29 mouse cellular contexts compared by ENCODE assay signal in genomic region chr1:127732841-127733240, GRCm38 (mm10). TPM values are rescaled to one million over a fixed set of nuclear protein-coding genes. Genes with fewer than 3 reads are reported as not detected.
DNase-seq lines count a peak whose midpoint lies in the region; ATAC-seq lines count a peak whose summit lies in the region.
"Had no signal": no experiment of that assay in that cellular context is flagged by ENCODE, and none has a peak within 500 bp of the region (broad histone marks: within the 10 kb centered on the region; RNA-seq: fewer than 3 reads in every experiment).

No protein-coding gene starts in this region.

- no peak overlapping the region for H3K4me3 ChIP-seq in embryonic facial prominence, embryonic 14.5 days (ENCODE audit: low read depth, low read length)
- H3K4me3 ChIP-seq in embryonic facial prominence, embryonic 10.5 days = no peak overlapping the region
- no peak overlapping the region for H3K4me3 ChIP-seq in forebrain, embryonic 14.5 days (ENCODE audit: low read depth, low read length)
- H3K4me3 ChIP-seq: forebrain, embryonic 15.5 days; gastrocnemius, adult 2 months; heart, adult 2 months; heart, embryonic 13.5 days; liver, embryonic 15.5 days; lung, embryonic 15.5 days; midbrain, embryonic 10.5 days; midbrain, embryonic 15.5 days had no signal

- H3K4me1 ChIP-seq in embryonic facial prominence, embryonic 14.5 days (ENCODE audit: control insufficient read depth, insufficient read depth, low read length) = 0 out of 2 replicates have a peak, but pooled peaks cover 4% of the 10 kb centered on the region
- peaks cover 6% of the 10 kb centered on the region; the same call in 1 of the 2 replicates for H3K4me1 ChIP-seq in embryonic facial prominence, embryonic 10.5 days
- H3K4me1 ChIP-seq in forebrain, embryonic 14.5 days (ENCODE audit: control insufficient read depth, insufficient read depth, low read length) = no peaks in the 10 kb centered on the region
- H3K4me1 ChIP-seq: forebrain, embryonic 15.5 days; liver, embryonic 15.5 days; midbrain, embryonic 15.5 days had no signal

- no peak for ATAC-seq in embryonic facial prominence, embryonic 14.5 days (ENCODE audit: low read depth)
- peak; percentile 80 for ATAC-seq in activated CD4-positive, CD25-positive, alpha-beta regulatory T cell, adult 4 months
- no peak for ATAC-seq in forebrain, embryonic 14.5 days
- ATAC-seq: forebrain, embryonic 15.5 days; midbrain, embryonic 15.5 days had no signal

- H3K9me3 ChIP-seq in embryonic facial prominence, embryonic 14.5 days (ENCODE audit: control insufficient read depth, low read length) = no peaks in the 10 kb centered on the region
- peaks cover 6% of the 10 kb centered on the region; the same call in 1 of the 2 replicates for H3K9me3 ChIP-seq in embryonic facial prominence, embryonic 10.5 days
- no peaks in the 10 kb centered on the region for H3K9me3 ChIP-seq in forebrain, embryonic 14.5 days (replicated peaks; ENCODE audit: control insufficient read depth, low read length)
- H3K9me3 ChIP-seq: forebrain, embryonic 15.5 days; heart, embryonic 13.5 days; liver, embryonic 15.5 days; lung, embryonic 15.5 days; midbrain, embryonic 15.5 days had no signal

- no peaks in the 10 kb centered on the region for H3K36me3 ChIP-seq in embryonic facial prominence, embryonic 14.5 days (ENCODE audit: control insufficient read depth, insufficient read depth, low read length)
- H3K36me3 ChIP-seq in embryonic facial prominence, embryonic 10.5 days (replicated peaks) = no peaks in the 10 kb centered on the region
- no peaks in the 10 kb centered on the region for H3K36me3 ChIP-seq in forebrain, embryonic 14.5 days (ENCODE audit: control insufficient read depth, insufficient read depth, low read length)
- H3K36me3 ChIP-seq: forebrain, embryonic 15.5 days; heart, embryonic 13.5 days; liver, embryonic 15.5 days; lung, embryonic 15.5 days; midbrain, embryonic 10.5 days; midbrain, embryonic 15.5 days had no signal

- no peaks in the 10 kb centered on the region for H3K27me3 ChIP-seq in embryonic facial prominence, embryonic 14.5 days (replicated peaks; ENCODE audit: control insufficient read depth, insufficient read depth, low read length)
- H3K27me3 ChIP-seq in embryonic facial prominence, embryonic 10.5 days (replicated peaks; ENCODE audit: low read depth, poor library complexity, severe bottlenecking) = no peaks in the 10 kb centered on the region
- no peaks in the 10 kb centered on the region for H3K27me3 ChIP-seq in forebrain, embryonic 14.5 days (replicated peaks; ENCODE audit: control insufficient read depth, insufficient read depth, low read length)
- H3K27me3 ChIP-seq: forebrain, embryonic 15.5 days; heart, embryonic 13.5 days; lung, embryonic 15.5 days; midbrain, embryonic 15.5 days had no signal

- H3K27ac ChIP-seq in embryonic facial prominence, embryonic 14.5 days (replicated peaks; ENCODE audit: low read depth, low read length) = no peak overlapping the region
- H3K27ac ChIP-seq in embryonic facial prominence, embryonic 10.5 days (replicated peaks) = no peak overlapping the region
- H3K27ac ChIP-seq in forebrain, embryonic 14.5 days (ENCODE audit: low read depth, low read length) = no peak overlapping the region
- H3K27ac ChIP-seq: forebrain, embryonic 15.5 days; gastrocnemius, adult 2 months; heart, adult 2 months; heart, embryonic 13.5 days; hindbrain, embryonic 14.5 days; liver, embryonic 15.5 days; lung, embryonic 15.5 days; midbrain, embryonic 10.5 days; midbrain, embryonic 15.5 days had no signal

- WGBS in embryonic facial prominence, embryonic 14.5 days = 29% methylated on average over 3 of the region's 3 CpGs
- 66% methylated on average over 3 of the region's 3 CpGs for WGBS in embryonic facial prominence, embryonic 10.5 days
- WGBS in forebrain, embryonic 14.5 days = 74% methylated on average over 3 of the region's 3 CpGs

- peak; percentile 5 for DNase-seq in embryonic facial prominence, embryonic 14.5 days (ENCODE audit: low spot score)
- no peak for DNase-seq in embryonic facial prominence, embryonic 10.5 days (ENCODE audit: low spot score)
- DNase-seq in kidney, adult 9 months = peak; percentile 73
- DNase-seq in kidney, postnatal 4 days = no peak
- DNase-seq in A20 (ENCODE audit: low read depth, low spot score) = peak; percentile 48
- no peak for DNase-seq in cerebellum, adult 18-20 months
- DNase-seq in forebrain, embryonic 14.5 days (ENCODE audit: low spot score) = no peak
- DNase-seq: adrenal gland, adult 8-10 months; cerebellum, adult 8-10 months; cerebellum, postnatal 25 days; gastrocnemius, adult 2 months; gastrocnemius, postnatal 36 days; heart, adult 2 months; heart, postnatal 10 days; kidney, postnatal 10 days; layer of hippocampus, postnatal 36 days; left cerebral cortex, postnatal 4 days; spleen, adult 18-20 months; thymus, postnatal 25 days had no signal

- no peak overlapping the region for H3K9ac ChIP-seq in embryonic facial prominence, embryonic 14.5 days (ENCODE audit: low read depth, low read length)
- no peak overlapping the region for H3K9ac ChIP-seq in forebrain, embryonic 14.5 days (ENCODE audit: low read length)
- H3K9ac ChIP-seq: forebrain, embryonic 15.5 days; heart, embryonic 13.5 days; hindbrain, embryonic 14.5 days; liver, embryonic 15.5 days; lung, embryonic 15.5 days; midbrain, embryonic 15.5 days had no signal

- no peak overlapping the region for H3K4me2 ChIP-seq in embryonic facial prominence, embryonic 14.5 days (ENCODE audit: low read depth, low read length)
- H3K4me2 ChIP-seq in forebrain, embryonic 14.5 days (ENCODE audit: low read length) = no peak overlapping the region
- H3K4me2 ChIP-seq: forebrain, embryonic 15.5 days; heart, embryonic 13.5 days; hindbrain, embryonic 14.5 days; liver, embryonic 15.5 days; lung, embryonic 15.5 days; midbrain, embryonic 15.5 days had no signal

RNA-seq across cellular contexts. Expression of gene Acmsd, which starts 3.6 kb away (rescaled TPM):
- polyA plus RNA-seq in embryonic facial prominence, embryonic 14.5 days (2014; fragmentation: Nextera tagmentation; extraction: Ambion mirVana) = 0.10 and 0.22 TPM in 2 replicates
- polyA plus RNA-seq in embryonic facial prominence, embryonic 10.5 days (2016; fragmentation: Nextera tagmentation; extraction: Ambion mirVana) = 0.11 and 0.22 TPM in 2 replicates
- polyA plus RNA-seq in activated CD4-positive, CD25-positive, alpha-beta regulatory T cell, adult 4 months (2017; shearing (Covaris generic)) = under 1 TPM in 1 of 2 experiments, not detected in 1; 0.12 TPM
- polyA plus RNA-seq in forebrain, embryonic 14.5 days (2014; fragmentation: Nextera tagmentation; extraction: Ambion mirVana) = not detected in 2 replicates
- polyA plus RNA-seq: forebrain, embryonic 15.5 days; frontal cortex, adult 2 months; intestine, embryonic 14.5 days had no signal

RNA-seq across cellular contexts. Expression of gene Ccnt2, which starts 41.1 kb away (rescaled TPM):
- 51.4 and 65.1 TPM in 2 replicates for polyA plus RNA-seq in embryonic facial prominence, embryonic 14.5 days (2014; fragmentation: Nextera tagmentation; extraction: Ambion mirVana)
- 98.0 and 102 TPM in 2 replicates for polyA plus RNA-seq in embryonic facial prominence, embryonic 10.5 days (2016; fragmentation: Nextera tagmentation; extraction: Ambion mirVana)
- polyA plus RNA-seq in activated CD4-positive, CD25-positive, alpha-beta regulatory T cell, adult 4 months (2017; shearing (Covaris generic)) = 10 to 100 TPM; 84.2 to 85.8 TPM
- polyA plus RNA-seq in forebrain, embryonic 14.5 days (2014; fragmentation: Nextera tagmentation; extraction: Ambion mirVana) = 49.4 and 69.1 TPM in 2 replicates

RNA-seq across cellular contexts. Expression of gene Tmem163, which starts 53.5 kb away (rescaled TPM):
- 2.1 and 4.7 TPM in 2 replicates for polyA plus RNA-seq in embryonic facial prominence, embryonic 14.5 days (2014; fragmentation: Nextera tagmentation; extraction: Ambion mirVana)
- polyA plus RNA-seq in embryonic facial prominence, embryonic 10.5 days (2016; fragmentation: Nextera tagmentation; extraction: Ambion mirVana) = 3.0 and 4.2 TPM in 2 replicates
- polyA plus RNA-seq in activated CD4-positive, CD25-positive, alpha-beta regulatory T cell, adult 4 months (2017; shearing (Covaris generic)) = not detected
- polyA plus RNA-seq in forebrain, embryonic 14.5 days (2014; fragmentation: Nextera tagmentation; extraction: Ambion mirVana) = 20.4 and 23.2 TPM in 2 replicates

Comparison
In these comparisons a context has a peak if more than half of its experiments do, and no peak if none do; other contexts are left out.
1. DNase-seq: peak in embryonic facial prominence, embryonic 14.5 days (single experiment), kidney, adult 9 months (single experiment) and A20 (single experiment); none in embryonic facial prominence, embryonic 10.5 days (single experiment), kidney, postnatal 4 days (0 of 2), cerebellum, adult 18-20 months (0 of 2) and forebrain, embryonic 14.5 days (single experiment).